Mouse (Mus musculus): Measurements from ENCODE around the gene Akr1e1. TPM values are rescaled to one million over a fixed set of nuclear protein-coding genes. Genes with fewer than 3 reads are reported as not detected.

The Akr1e1 gene
- 34.7 and 47.7 TPM in 2 replicates for polyA plus RNA-seq (2014; fragmentation: Nextera tagmentation; extraction: Ambion mirVana)

- no peaks in the 10 kb centered on the region for H3K27me3 ChIP-seq (replicated peaks; ENCODE audit: control insufficient read depth, insufficient read depth, low read length)
Observed at GRCm38 (mm10) chr13:4608961-4609409, at the start of gene Akr1e1. Gene Akr1e1 (minus strand): TSS chr13:4609174.

GRCm38 (mm10) chr13:4658346-4658745, 49.4 kb upstream of the Akr1e1 start:
- Histone ChIP-seq H3K9ac (ENCODE audit: low read length) (no peak overlapping the region), H3K4me2 (ENCODE audit: low read length) (no peak overlapping the region), H3K36me3 (ENCODE audit: control insufficient read depth, insufficient read depth, low read length) (no peaks in the 10 kb centered on the region), H3K4me1 (replicated peaks; ENCODE audit: control insufficient read depth, insufficient read depth, low read length) (no peaks in the 10 kb centered on the region), H3K27me3 (replicated peaks; ENCODE audit: control insufficient read depth, insufficient read depth, low read length) (no peaks in the 10 kb centered on the region), H3K4me3 (ENCODE audit: low read depth, low read length) (no peak overlapping the region), H3K9me3 (ENCODE audit: control insufficient read depth, low read length) (no peaks in the 10 kb centered on the region), H3K27ac (ENCODE audit: low read depth) (no peak overlapping the region)
- ATAC-seq (replicated peaks; ENCODE audit: low FRiP score, low TSS enrichment, low read depth) (no peak), DNase-seq (ENCODE audit: low spot score) (no peak)
- 89% methylated on average over 5 of the region's 5 CpGs for WGBS

More at GRCm38 (mm10) chr13:4608961-4609409, at the start of gene Akr1e1:
- peak within 1 kb of the TSS; percentile 65 for H3K27ac ChIP-seq (ENCODE audit: low read depth)
- DNase-seq (ENCODE audit: low spot score) (peak; percentile 86), ATAC-seq (replicated peaks; ENCODE audit: low FRiP score, low TSS enrichment, low read depth) (peak; percentile 99)
- WGBS, result 1% methylated on average over 10 of the region's 10 CpGs
- H3K9me3 ChIP-seq (ENCODE audit: control insufficient read depth, low read length), result no peaks in the 10 kb centered on the region
- peak within 1 kb of the TSS; percentile 68 for H3K4me3 ChIP-seq (ENCODE audit: low read depth, low read length)
- H3K36me3 ChIP-seq (ENCODE audit: control insufficient read depth, insufficient read depth, low read length), result 0 out of 2 replicates have a peak, but pooled peaks cover under 1% of the 10 kb centered on the region
- peak within 1 kb of the TSS; percentile 77 for H3K4me2 ChIP-seq (ENCODE audit: low read length)
- H3K9ac ChIP-seq (ENCODE audit: low read length), result peak within 1 kb of the TSS; percentile 71
- no peaks in the 10 kb centered on the region for H3K4me1 ChIP-seq (replicated peaks; ENCODE audit: control insufficient read depth, insufficient read depth, low read length)

DNA sequence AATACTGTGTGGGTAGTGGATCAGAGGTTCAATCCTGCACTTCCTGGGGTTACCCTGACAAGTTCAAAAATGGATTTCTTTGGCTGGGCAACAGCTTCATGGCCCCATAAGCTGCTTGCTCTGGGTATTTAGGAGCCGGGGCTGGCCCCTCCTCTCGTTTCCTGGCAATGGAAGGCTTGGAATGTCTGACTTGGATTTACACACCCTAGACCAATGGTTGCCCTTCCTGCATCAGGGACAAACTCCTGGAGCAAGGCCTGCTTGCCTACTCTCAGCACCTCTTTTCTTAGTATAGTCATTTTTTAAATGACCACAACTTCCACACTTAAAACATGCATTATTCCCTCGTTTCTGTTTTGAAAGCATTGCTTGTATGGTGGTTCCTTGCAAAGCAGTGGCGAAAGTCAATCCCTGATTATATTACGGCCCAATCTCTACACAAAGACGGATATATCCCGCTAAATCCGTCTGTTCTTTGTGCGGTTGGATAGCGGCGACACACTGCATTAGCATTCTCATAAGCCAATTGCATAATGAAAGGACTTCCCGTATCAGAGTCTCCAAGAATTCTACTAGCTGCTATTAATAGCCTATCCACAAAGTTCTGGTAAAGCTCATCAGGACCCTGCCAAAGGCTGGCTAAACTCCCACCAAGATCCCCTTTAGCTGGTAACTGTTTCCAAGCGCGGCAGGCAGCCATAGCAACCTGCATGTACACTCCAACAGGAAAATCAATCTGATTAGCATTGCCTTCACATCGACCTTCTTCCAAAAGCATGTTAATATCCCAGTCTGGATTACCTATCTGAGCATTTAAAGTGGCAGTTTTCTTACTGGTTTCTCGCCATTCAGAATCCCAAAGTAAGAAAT, 47.5 kb upstream of the Akr1e1 start:
- H3K36me3 ChIP-seq (ENCODE audit: control insufficient read depth, insufficient read depth, low read length), result no peaks in the 10 kb centered on the region
- H3K27ac ChIP-seq (ENCODE audit: low read depth), result no peak overlapping the region
- ATAC-seq (replicated peaks; ENCODE audit: low FRiP score, low TSS enrichment, low read depth) (no peak), DNase-seq (ENCODE audit: low spot score) (no peak)
- H3K4me2 ChIP-seq (ENCODE audit: low read length), result no peak overlapping the region
- no peak overlapping the region for H3K9ac ChIP-seq (ENCODE audit: low read length)
- H3K4me3 ChIP-seq (ENCODE audit: low read depth, low read length), result no peak overlapping the region
- H3K4me1 ChIP-seq (replicated peaks; ENCODE audit: control insufficient read depth, insufficient read depth, low read length), result no peaks in the 10 kb centered on the region
- no peaks in the 10 kb centered on the region for H3K27me3 ChIP-seq (replicated peaks; ENCODE audit: control insufficient read depth, insufficient read depth, low read length)
- 89% methylated on average over 16 of the region's 16 CpGs for WGBS
- H3K9me3 ChIP-seq (ENCODE audit: control insufficient read depth, low read length), result no peaks in the 10 kb centered on the region

DNA sequence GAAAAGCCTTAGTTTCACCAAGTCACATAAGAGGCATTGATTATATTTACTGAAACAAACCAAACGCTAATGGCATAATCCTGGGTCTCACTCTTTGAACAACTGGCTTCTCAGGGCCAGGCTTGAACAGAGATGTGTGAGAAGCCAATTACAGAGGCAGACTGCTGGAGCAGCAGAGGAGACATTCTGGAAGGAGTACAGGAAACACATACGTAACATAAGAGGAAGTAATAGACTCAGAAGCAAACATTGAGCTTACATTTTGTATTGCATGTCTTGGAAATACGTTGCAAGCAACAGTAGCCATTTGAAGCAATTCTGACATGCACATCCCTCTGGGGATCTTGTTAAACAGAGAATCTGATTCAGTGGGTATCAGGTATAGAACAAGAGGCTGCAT, 41.2 kb upstream of the Akr1e1 start:
- DNase-seq (ENCODE audit: low spot score) (no peak), ATAC-seq (replicated peaks; ENCODE audit: low FRiP score, low TSS enrichment, low read depth) (no peak)
- Histone ChIP-seq H3K27me3 (replicated peaks; ENCODE audit: control insufficient read depth, insufficient read depth, low read length) (no peaks in the 10 kb centered on the region), H3K4me3 (ENCODE audit: low read depth, low read length) (no peak overlapping the region), H3K9me3 (ENCODE audit: control insufficient read depth, low read length) (no peaks in the 10 kb centered on the region), H3K4me1 (replicated peaks; ENCODE audit: control insufficient read depth, insufficient read depth, low read length) (no peaks in the 10 kb centered on the region), H3K36me3 (ENCODE audit: control insufficient read depth, insufficient read depth, low read length) (no peaks in the 10 kb centered on the region), H3K4me2 (ENCODE audit: low read length) (no peak overlapping the region), H3K9ac (ENCODE audit: low read length) (no peak overlapping the region), H3K27ac (ENCODE audit: low read depth) (no peak overlapping the region)
- 69% methylated on average over 3 of the region's 3 CpGs for WGBS

DNA sequence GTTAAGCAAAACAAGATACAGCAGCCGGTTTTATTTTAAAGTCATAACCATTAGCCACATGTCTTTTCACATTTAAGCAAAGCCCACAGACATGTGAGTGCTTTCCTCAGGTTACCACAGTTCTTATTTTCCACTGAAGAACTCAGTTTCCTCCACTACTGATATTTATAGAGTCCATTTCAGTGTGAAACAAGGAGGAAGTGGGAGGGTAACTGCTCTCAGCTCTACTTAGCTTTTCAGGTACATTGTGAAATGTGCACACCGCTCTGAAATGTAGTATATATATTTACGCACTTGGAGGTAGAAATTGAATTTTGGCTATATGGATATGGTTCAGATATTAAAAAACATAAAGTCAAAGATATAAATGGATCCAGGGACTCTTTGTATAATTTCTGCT, 36.3 kb upstream of the Akr1e1 start:
- no peak for ATAC-seq (replicated peaks; ENCODE audit: low FRiP score, low TSS enrichment, low read depth)
- H3K4me2 ChIP-seq (ENCODE audit: low read length), result no peak overlapping the region
- WGBS, result 87% methylated on average over 3 of the region's 3 CpGs

DNA sequence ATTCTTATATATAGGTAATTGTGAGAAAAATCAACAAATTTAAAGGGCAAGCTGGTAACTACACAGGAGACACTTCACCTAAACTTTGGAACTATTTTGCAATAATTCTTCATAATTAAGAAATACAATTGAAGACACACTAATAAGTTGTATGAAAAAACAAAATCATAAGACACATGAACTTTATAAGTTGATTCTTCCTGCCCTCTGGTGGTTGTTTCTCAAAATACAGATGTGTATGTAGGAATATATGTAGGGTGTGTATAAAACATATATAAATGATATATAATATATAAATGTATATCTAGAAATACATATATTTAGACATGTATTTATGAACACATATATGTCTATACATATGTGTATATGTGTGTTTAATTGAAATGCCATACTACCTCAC, 1.9 kb upstream of the Akr1e1 start:
- Histone ChIP-seq H3K36me3 (ENCODE audit: control insufficient read depth, insufficient read depth, low read length) (no peaks in the 10 kb centered on the region), H3K9me3 (ENCODE audit: control insufficient read depth, low read length) (no peaks in the 10 kb centered on the region), H3K4me2 (ENCODE audit: low read length) (no peak overlapping the region), H3K4me1 (replicated peaks; ENCODE audit: control insufficient read depth, insufficient read depth, low read length) (no peaks in the 10 kb centered on the region), H3K4me3 (ENCODE audit: low read depth, low read length) (no peak overlapping the region), H3K9ac (ENCODE audit: low read length) (no peak overlapping the region), H3K27ac (ENCODE audit: low read depth) (no peak overlapping the region), H3K27me3 (replicated peaks; ENCODE audit: control insufficient read depth, insufficient read depth, low read length) (no peaks in the 10 kb centered on the region)
- no peak for DNase-seq (ENCODE audit: low spot score)
- no peak for ATAC-seq (replicated peaks; ENCODE audit: low FRiP score, low TSS enrichment, low read depth)

More for the DNA sequence above, 36.3 kb upstream of the Akr1e1 start:
- H3K27me3 ChIP-seq (replicated peaks; ENCODE audit: control insufficient read depth, insufficient read depth, low read length), result no peaks in the 10 kb centered on the region
- no peaks in the 10 kb centered on the region for H3K9me3 ChIP-seq (ENCODE audit: control insufficient read depth, low read length)
- no peak overlapping the region for H3K4me3 ChIP-seq (ENCODE audit: low read depth, low read length)
- no peak overlapping the region for H3K27ac ChIP-seq (ENCODE audit: low read depth)
- no peak for DNase-seq (ENCODE audit: low spot score)
- no peaks in the 10 kb centered on the region for H3K36me3 ChIP-seq (ENCODE audit: control insufficient read depth, insufficient read depth, low read length)
- H3K9ac ChIP-seq (ENCODE audit: low read length), result no peak overlapping the region
- no peaks in the 10 kb centered on the region for H3K4me1 ChIP-seq (replicated peaks; ENCODE audit: control insufficient read depth, insufficient read depth, low read length)

- no peaks in the 10 kb centered on the region for H3K4me1 ChIP-seq (replicated peaks; ENCODE audit: control insufficient read depth, insufficient read depth, low read length)
- H3K27ac ChIP-seq (ENCODE audit: low read depth), result peak overlapping the region; percentile 65
- H3K9ac ChIP-seq (ENCODE audit: low read length), result peak overlapping the region; percentile 71
- ATAC-seq (replicated peaks; ENCODE audit: low FRiP score, low TSS enrichment, low read depth) (peak; percentile 17), DNase-seq (ENCODE audit: low spot score) (no peak)
- no peaks in the 10 kb centered on the region for H3K27me3 ChIP-seq (replicated peaks; ENCODE audit: control insufficient read depth, insufficient read depth, low read length)
- H3K36me3 ChIP-seq (ENCODE audit: control insufficient read depth, insufficient read depth, low read length), result 0 out of 2 replicates have a peak, but pooled peaks cover 4% of the 10 kb centered on the region
- H3K9me3 ChIP-seq (ENCODE audit: control insufficient read depth, low read length), result no peaks in the 10 kb centered on the region
- WGBS, result 19% methylated on average over 9 of the region's 9 CpGs
- H3K4me3 ChIP-seq (ENCODE audit: low read depth, low read length), result peak overlapping the region; percentile 68
- H3K4me2 ChIP-seq (ENCODE audit: low read length), result peak overlapping the region; percentile 77
Observed at GRCm38 (mm10) chr13:4608530-4608929, 444 bp downstream of the Akr1e1 start.

GRCm38 (mm10) chr13:4606821-4607220, 2.2 kb downstream of the Akr1e1 start:
- WGBS, result 80% methylated on average over 4 of the region's 4 CpGs
- ATAC-seq (replicated peaks; ENCODE audit: low FRiP score, low TSS enrichment, low read depth) (no peak), DNase-seq (ENCODE audit: low spot score) (no peak)
- 0 out of 2 replicates have a peak, but pooled peaks cover 4% of the 10 kb centered on the region for H3K36me3 ChIP-seq (ENCODE audit: control insufficient read depth, insufficient read depth, low read length)
- H3K4me3 ChIP-seq (ENCODE audit: low read depth, low read length), result no peak overlapping the region
- H3K9me3 ChIP-seq (ENCODE audit: control insufficient read depth, low read length), result no peaks in the 10 kb centered on the region
- H3K4me2 ChIP-seq (ENCODE audit: low read length), result no peak overlapping the region
- no peaks in the 10 kb centered on the region for H3K27me3 ChIP-seq (replicated peaks; ENCODE audit: control insufficient read depth, insufficient read depth, low read length)
- H3K9ac ChIP-seq (ENCODE audit: low read length), result no peak overlapping the region
- H3K27ac ChIP-seq (ENCODE audit: low read depth), result no peak overlapping the region
- no peaks in the 10 kb centered on the region for H3K4me1 ChIP-seq (replicated peaks; ENCODE audit: control insufficient read depth, insufficient read depth, low read length)
